Mouse (Mus musculus) hindbrain, postnatal 0 days (tissue): ENCODE results near the gene Cdk5rap1. TPM values are rescaled to one million over a fixed set of nuclear protein-coding genes. Genes with fewer than 3 reads are reported as not detected.
"Not testable (repeated sequence)": the region's sequence is repeated elsewhere in the genome, so short reads cannot be mapped to it uniquely, and the experiment has no call there.

Experiments used
- ATAC-seq: fragments of 200-750 bp; cut with Nextera tagmentation; 2 replicates; pipeline ENCODE4 v1.8.0; 2017; ENCODE audit warnings: mild to moderate bottlenecking, moderate TSS enrichment, moderate library complexity
- DNase-seq: peaks from one replicate; pipeline ENCODE4 v3.0.0-alpha.2; 2015; ENCODE audit warnings: low spot score
- H3K27ac ChIP-seq: fragments of 300-500 bp; sonication (generic); 2 replicates; pipeline ENCODE4 v1.5.1; 2014; ENCODE audit warnings: mild to moderate bottlenecking
- H3K27me3 ChIP-seq: fragments of 300-500 bp; sonication (generic); 2 replicates; pipeline ENCODE4 v1.6.1; 2014; ENCODE audit warnings: low read length, mixed read lengths; ENCODE audit not compliant: insufficient read depth
- H3K36me3 ChIP-seq: fragments of 300-500 bp; sonication (generic); 2 replicates; pipeline ENCODE4 v1.6.1; 2014; ENCODE audit warnings: low read length, mixed read lengths; ENCODE audit not compliant: insufficient read depth
- H3K4me1 ChIP-seq: fragments of 300-500 bp; sonication (generic); 2 replicates; pipeline ENCODE4 v1.6.1; 2014; ENCODE audit warnings: antibody characterized with exemption, low read length, mixed read lengths; ENCODE audit not compliant: insufficient read depth
- H3K4me2 ChIP-seq: fragments of 300-500 bp; sonication (generic); 2 replicates; pipeline ENCODE4 v1.6.1; 2014; ENCODE audit warnings: low read depth, mild to moderate bottlenecking, low read length, moderate library complexity, mixed read lengths
- H3K4me3 ChIP-seq: fragments of 300-500 bp; sonication (generic); 2 replicates; pipeline ENCODE4 v1.5.1; 2014; ENCODE audit warnings: low read length
- H3K9ac ChIP-seq: fragments of 300-500 bp; sonication (generic); replicated peaks from 2 replicates; pipeline ENCODE4 v1.6.1; 2014; ENCODE audit warnings: mild to moderate bottlenecking, low read length, moderate library complexity, mixed read lengths
- H3K9me3 ChIP-seq: fragments of 300-500 bp; sonication (generic); 2 replicates; pipeline ENCODE4 v1.6.1; 2016; ENCODE audit warnings: low read length, mixed read lengths
- CTCF ChIP-seq: IDR thresholded peaks from 2 replicates; pipeline ENCODE4 v1.5.1; 2016; ENCODE audit warnings: antibody characterized with exemption, control low read depth, low read depth
- WGBS: fragments of 180-500 bp; shearing (Covaris S2); extraction: QIAGEN DNeasy Blood & Tissue Kit; methylation state at CpG from one replicate; pipeline ENCODE4 v1.1.7; 2014; 5-methylcytosine and 5-hydroxymethylcytosine counted together
- polyA plus RNA-seq: library from polyadenylated mRNA; unstranded; fragments of >200 nt; fragmentation: Nextera tagmentation; extraction: Ambion mirVana; gene quantifications from 2 replicates; pipeline ENCODE4 v1.2.1, GENCODE M21; 2015
- total RNA-seq: library from RNA; depleted of rRNA; stranded (reverse); fragments of >200 nt; gene quantifications from 2 replicates; pipeline ENCODE4 v1.2.3, GENCODE M21; 2014

Gene Cdk5rap1
- total and polyA plus RNA-seq, 2 experiments from 2014 or later = 5.0 to 9.6 TPM

DNA sequence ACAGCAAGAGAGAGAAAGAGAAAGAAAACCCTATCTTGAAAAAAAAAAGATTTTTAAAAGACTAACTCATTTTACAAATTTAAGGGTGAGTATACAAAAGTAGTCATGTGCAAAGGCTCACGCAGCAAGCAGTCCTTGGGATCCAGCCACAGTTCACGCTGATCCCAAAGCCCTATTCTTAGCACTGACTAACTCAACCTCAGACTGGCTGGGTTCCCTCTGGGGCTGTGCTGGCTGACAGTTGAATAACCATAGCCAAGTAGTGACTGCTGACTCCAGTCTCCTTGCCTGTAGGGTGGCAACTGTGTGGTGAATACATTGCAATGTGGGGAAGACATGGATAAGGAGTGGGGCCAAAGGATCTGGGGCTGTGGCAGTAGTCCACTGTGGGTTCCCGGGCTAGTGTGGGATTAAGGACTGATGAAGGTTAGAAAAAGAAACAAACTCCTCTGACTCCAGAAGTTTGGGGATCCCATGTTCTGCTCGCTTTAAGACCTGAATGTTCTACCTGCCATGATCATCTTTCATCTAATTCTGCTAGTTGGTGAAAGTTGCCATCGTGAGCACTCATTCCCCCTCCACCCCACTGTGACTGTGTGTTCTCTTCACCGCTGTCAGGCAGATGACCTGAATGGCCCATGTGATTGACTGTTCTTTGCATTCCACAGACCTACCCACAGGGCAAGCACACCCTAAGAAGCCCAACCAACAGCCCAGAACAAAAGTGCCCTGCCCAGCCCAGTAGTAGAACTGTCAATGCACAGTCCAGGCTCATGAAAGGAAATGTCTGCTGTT is 2.2 kb upstream of the Cdk5rap1 start:
- Histone ChIP-seq H3K9ac (no peak overlapping the region), H3K9me3 (no peaks in the 10 kb centered on the region), H3K36me3 (0 out of 2 replicates have a peak, but pooled peaks cover 7% of the 10 kb centered on the region), H3K4me3 (no peak overlapping the region), H3K4me1 (no peaks in the 10 kb centered on the region), H3K27me3 (no peaks in the 10 kb centered on the region), H3K4me2 (no peak overlapping the region), H3K27ac (no peak overlapping the region)
- 70% methylated on average over 6 of the region's 6 CpGs for WGBS
- no peak for TF ChIP-seq CTCF
- ATAC-seq (no peak; the same call in 1 of the 2 replicates), DNase-seq (no peak)

DNA sequence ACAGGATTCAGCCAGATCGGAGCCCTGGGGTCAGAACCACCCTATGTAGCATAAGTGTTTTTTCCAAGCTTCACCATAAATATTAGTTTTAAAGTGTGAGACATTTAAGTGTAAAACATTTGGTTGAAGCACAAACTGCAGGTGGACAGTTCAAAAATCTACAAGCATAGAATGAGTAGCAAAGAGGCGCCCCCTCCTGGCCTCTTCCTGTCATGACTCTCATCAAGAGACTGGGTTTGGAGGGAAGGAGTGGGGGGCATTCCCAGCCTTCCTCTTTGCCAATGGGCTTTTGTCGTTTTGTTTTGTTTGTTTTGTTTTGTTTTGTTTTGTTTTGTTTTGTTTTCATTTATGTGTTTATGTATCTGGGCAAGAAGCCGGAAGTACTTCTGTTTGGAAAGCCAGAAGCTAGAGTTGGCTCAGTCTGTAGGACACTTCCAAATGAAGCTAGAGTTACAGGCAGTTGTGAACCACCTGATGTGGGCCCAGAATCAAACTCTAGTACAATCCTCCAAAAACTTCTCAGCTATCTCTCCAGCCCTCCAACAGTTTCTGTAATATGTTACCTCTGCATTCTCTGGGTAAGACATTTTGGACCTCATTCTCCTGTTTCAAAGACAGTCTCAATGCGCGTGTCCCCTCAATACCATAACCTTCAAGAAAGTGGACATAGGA is 1.3 kb upstream of the Cdk5rap1 start:
- no peak overlapping the region for H3K27ac ChIP-seq
- H3K4me3 ChIP-seq = no peak overlapping the region
- H3K4me2 ChIP-seq = no peak overlapping the region
- H3K9me3 ChIP-seq = no peaks in the 10 kb centered on the region
- no peaks in the 10 kb centered on the region for H3K4me1 ChIP-seq
- DNase-seq = peak; percentile 85
- 60% methylated on average over 6 of the region's 6 CpGs for WGBS
- ATAC-seq = no peak
- 0 out of 2 replicates have a peak, but pooled peaks cover 10% of the 10 kb centered on the region for H3K36me3 ChIP-seq
- no peaks in the 10 kb centered on the region for H3K27me3 ChIP-seq
- TF ChIP-seq CTCF = peak; percentile 79
- H3K9ac ChIP-seq = no peak overlapping the region

DNA sequence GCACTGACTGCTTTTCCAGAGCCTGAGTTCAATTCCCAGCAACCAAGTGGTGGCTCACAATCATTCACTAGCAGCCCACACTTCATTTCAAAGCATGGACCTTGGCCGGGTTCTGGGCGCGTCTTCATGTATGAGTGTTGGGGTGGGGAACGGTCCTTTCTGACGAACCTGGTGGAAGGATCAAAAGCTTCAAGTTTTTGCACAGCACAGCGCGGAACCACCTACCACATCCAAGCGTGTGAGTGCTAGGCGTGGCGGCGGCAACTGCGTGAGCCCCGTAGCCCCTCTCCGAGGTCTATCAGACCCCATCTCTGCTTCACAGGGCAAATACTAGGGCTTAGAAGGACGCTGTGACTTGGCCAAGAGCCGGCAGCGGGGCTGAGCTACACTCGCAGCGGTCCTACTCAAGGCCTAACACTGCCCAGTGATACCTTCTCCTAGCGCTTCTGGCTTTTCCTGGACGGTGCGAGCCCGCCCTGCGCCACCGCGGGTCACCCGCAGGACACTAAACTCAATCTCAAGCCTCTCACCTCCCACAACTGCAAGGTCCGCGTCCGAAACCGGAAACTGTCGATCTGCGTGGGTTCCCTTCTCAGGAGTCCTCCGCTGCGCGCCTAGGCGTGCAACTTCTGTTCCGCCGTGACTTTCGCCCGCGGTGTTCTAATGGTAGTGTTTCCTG is 520 bp downstream of the Cdk5rap1 start:
- H3K27ac ChIP-seq = peak overlapping the region; percentile 91
- H3K4me2 ChIP-seq = peak overlapping the region; percentile 71
- under 1% methylated on average over 40 of the region's 42 CpGs for WGBS
- peak; percentile 95 for DNase-seq
- H3K4me1 ChIP-seq = no peaks in the 10 kb centered on the region
- peak; percentile 93 for ATAC-seq
- TF ChIP-seq CTCF = peak; percentile 17; the same call in 1 of the 2 replicates
- H3K36me3 ChIP-seq = 0 out of 2 replicates have a peak, but pooled peaks cover 16% of the 10 kb centered on the region
- H3K27me3 ChIP-seq = no peaks in the 10 kb centered on the region
- H3K9ac ChIP-seq = peak overlapping the region; percentile 91
- no peaks in the 10 kb centered on the region for H3K9me3 ChIP-seq
- peak overlapping the region; percentile 88 for H3K4me3 ChIP-seq

DNA sequence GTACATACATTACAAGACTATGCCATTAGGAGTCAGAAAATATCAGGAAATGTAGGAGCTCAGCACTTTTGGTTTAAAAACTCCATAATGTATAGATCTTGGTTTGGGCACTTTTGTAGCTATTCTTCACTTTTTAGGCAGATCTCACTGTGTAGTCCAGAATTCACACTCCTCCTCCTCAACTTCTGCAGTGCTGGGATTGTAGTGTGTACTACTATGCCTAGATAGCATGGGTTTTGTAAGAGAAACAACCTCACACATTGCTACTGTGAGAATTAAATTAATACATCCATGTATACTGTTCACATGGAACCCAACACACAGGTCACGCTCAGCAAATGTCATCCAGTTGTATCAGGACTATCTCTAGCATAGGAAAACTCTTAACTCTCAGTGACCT is 5.3 kb downstream of the Cdk5rap1 start:
- 95% methylated on average over 1 of the region's 1 CpGs for WGBS
- H3K9me3 ChIP-seq = no peaks in the 10 kb centered on the region
- no peak for ATAC-seq
- H3K4me2 ChIP-seq = no peak overlapping the region
- H3K36me3 ChIP-seq = peaks cover 25% of the 10 kb centered on the region; the same call in 1 of the 2 replicates
- no peak for DNase-seq
- no peak overlapping the region for H3K9ac ChIP-seq
- no peak overlapping the region for H3K4me3 ChIP-seq
- TF ChIP-seq CTCF = no peak
- H3K27ac ChIP-seq = no peak overlapping the region
- H3K27me3 ChIP-seq = no peaks in the 10 kb centered on the region
- no peaks in the 10 kb centered on the region for H3K4me1 ChIP-seq

DNA sequence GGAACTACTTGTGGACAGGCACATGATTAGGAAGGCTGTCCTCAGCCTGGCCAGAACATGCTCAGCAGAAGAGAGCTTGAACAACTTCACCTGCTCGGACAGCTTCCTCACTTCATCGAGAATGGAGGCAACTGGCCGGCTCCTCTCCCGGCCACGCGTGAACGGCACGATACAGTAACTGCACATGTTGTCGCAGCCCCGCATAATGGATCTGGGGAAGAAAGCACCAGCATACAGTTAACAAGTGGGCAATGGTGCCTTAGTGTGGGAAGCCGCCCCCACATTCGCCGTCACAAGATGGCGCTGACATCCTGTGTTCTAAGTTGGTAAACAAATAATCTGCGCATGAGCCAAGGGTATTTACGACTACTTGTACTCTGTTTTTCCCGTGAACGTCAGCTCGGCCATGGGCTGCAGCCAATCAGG is 18.8 kb downstream of the Cdk5rap1 start:
- DNase-seq = peak; percentile 20
- not testable (repeated sequence) for H3K4me1 ChIP-seq, H3K27ac ChIP-seq, H3K27me3 ChIP-seq, H3K9me3 ChIP-seq
- Histone ChIP-seq H3K9ac (0 out of 2 replicates have a peak overlapping the region, but pooled peaks have one; percentile 25), H3K4me2 (peak overlapping the region; percentile 41), H3K36me3 (peaks cover 12% of the 10 kb centered on the region), H3K4me3 (peak overlapping the region; percentile 22)
- ATAC-seq = peak; percentile 61
- 71% methylated on average over 14 of the region's 19 CpGs for WGBS

DNA sequence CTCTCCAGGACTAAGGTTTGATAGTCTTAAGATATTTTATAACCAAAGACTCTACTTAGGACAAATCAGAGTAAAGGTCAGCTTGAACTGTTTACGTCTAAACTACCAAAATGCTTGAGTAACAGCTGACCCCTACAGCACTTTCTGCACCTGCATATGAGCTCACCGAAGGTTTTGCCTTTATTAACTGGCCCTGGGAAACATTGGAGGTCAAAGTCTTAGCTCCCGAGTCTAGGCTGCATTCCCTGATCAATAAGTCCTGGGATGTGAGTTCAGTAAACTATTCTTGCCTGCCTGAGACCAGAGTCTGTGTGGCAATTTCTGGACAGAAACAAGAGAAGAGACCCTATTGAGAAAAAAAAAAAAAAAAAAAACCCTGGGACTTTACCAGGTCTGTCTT is 24.7 kb downstream of the Cdk5rap1 start:
- Histone ChIP-seq H3K27me3 (no peaks in the 10 kb centered on the region), H3K4me1 (no peaks in the 10 kb centered on the region), H3K9me3 (no peaks in the 10 kb centered on the region), H3K27ac (no peak overlapping the region), H3K4me3 (no peak overlapping the region), H3K36me3 (peaks cover 46% of the 10 kb centered on the region), H3K9ac (no peak overlapping the region), H3K4me2 (no peak overlapping the region)
- no peak for ATAC-seq
- no peak for TF ChIP-seq CTCF
- no peak for DNase-seq
- WGBS = 94% methylated on average over 3 of the region's 3 CpGs
